Mouse (Mus musculus): Measurements from ENCODE around the gene Kifc1.

- TF ChIP-seq MAX (IDR thresholded peaks at IDR 0.05; ENCODE audit: low read length): no peak
- TF ChIP-seq CTCF (conservative IDR thresholded peaks at IDR 0.05 in 1 of 2, IDR thresholded peaks at IDR 0.05 in 1 of 2; ENCODE audit: low read depth in 2 of 2, low read length in 2 of 2): no peak
- TF ChIP-seq POLR2A (IDR thresholded peaks at IDR 0.05; ENCODE audit: low read depth, low read length): no peak
- no peak for TF ChIP-seq ETS1 (conservative IDR thresholded peaks at IDR 0.05; ENCODE audit: low read depth, low read length)
- TF ChIP-seq GABPA (IDR thresholded peaks at IDR 0.05; ENCODE audit: insufficient replicate concordance, low read depth, low read length): no peak
- TF ChIP-seq EP300 (IDR thresholded peaks at IDR 0.05; ENCODE audit: low read length): no peak
- no peak for TF ChIP-seq E2F4 (IDR thresholded peaks at IDR 0.05; ENCODE audit: insufficient replicate concordance, low read depth, low read length)
- TF ChIP-seq TCF12 (IDR thresholded peaks at IDR 0.05; ENCODE audit: low read depth, low read length): no peak
- TF ChIP-seq MXI1 (IDR thresholded peaks at IDR 0.05; ENCODE audit: low read depth, low read length): no peak
- no peak for TF ChIP-seq MAFK (IDR thresholded peaks at IDR 0.05; ENCODE audit: insufficient replicate concordance, low read length)
- TF ChIP-seq SMC3 (IDR thresholded peaks at IDR 0.05; ENCODE audit: low read depth, low read length): no peak
- TF ChIP-seq ZKSCAN1 (IDR thresholded peaks at IDR 0.05; ENCODE audit: borderline replicate concordance, low read depth, low read length): no peak
Observed at GRCm38 (mm10) chr17:33916294-33916693, 25.8 kb upstream of the Kifc1 start.
